7 mouse cellular contexts compared by ENCODE assay signal in the genomic region with DNA sequence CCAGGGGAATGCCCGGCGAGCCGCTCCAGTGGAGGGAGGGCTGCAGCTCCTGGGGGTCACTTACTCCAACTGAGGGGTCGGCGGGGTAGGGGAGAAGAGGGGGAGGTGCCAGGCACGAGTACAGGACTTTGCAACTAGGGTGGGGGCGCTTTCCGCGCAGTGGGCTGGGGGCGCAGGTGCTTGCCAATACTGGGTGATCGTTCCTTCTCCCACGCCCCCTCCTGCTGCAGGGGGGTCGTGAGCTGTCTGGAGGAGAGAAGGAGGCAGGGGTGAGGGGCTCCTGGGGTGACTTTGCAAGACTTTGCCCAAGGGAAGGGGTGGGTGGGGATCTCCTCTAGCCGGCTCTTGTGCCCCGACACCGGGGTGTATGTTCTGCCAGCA. TPM values are rescaled to one million over a fixed set of nuclear protein-coding genes. Genes with fewer than 3 reads are reported as not detected.
A peak's percentile ranks its signal among the peaks of the same experiment; 100 is the strongest.
DNase-seq lines count a peak whose midpoint lies in the region; ATAC-seq and TF ChIP-seq lines count a peak whose summit lies in the region.

No protein-coding gene starts in this region.

- no peak for DNase-seq in neural tube, embryonic 11.5 days (ENCODE audit: low spot score)
- no peak for DNase-seq in neural tube, embryonic 10.5 days (ENCODE audit: extremely low spot score, low spot score)
- no peak for DNase-seq in forebrain, postnatal 0 days
- no peak for DNase-seq in liver, embryonic 14.5 days (ENCODE audit: low read depth in 3 of 3, low spot score in 3 of 3)
- DNase-seq in left cerebral cortex, postnatal 25 days (ENCODE audit: low spot score in 2 of 2), result no peak
- DNase-seq in T-cell, adult 2 months (ENCODE audit: low spot score), result no peak

- H3K36me3 ChIP-seq in neural tube, embryonic 11.5 days (ENCODE audit: control insufficient read depth, insufficient read depth, low read length), result no peaks in the 10 kb centered on the region
- no peaks in the 10 kb centered on the region for H3K36me3 ChIP-seq in forebrain, postnatal 0 days (ENCODE audit: insufficient read depth)
- no peaks in the 10 kb centered on the region for H3K36me3 ChIP-seq in liver, embryonic 14.5 days (replicated peaks; ENCODE audit: control insufficient read depth, insufficient read depth, low read depth)

- H3K4me1 ChIP-seq in neural tube, embryonic 11.5 days (ENCODE audit: control insufficient read depth, insufficient read depth, low read length), result peaks cover 27% of the 10 kb centered on the region
- peaks cover 8% of the 10 kb centered on the region; the same call in 1 of the 2 replicates for H3K4me1 ChIP-seq in forebrain, postnatal 0 days (ENCODE audit: insufficient read depth)
- H3K4me1 ChIP-seq in liver, embryonic 14.5 days (replicated peaks; ENCODE audit: control insufficient read depth in 2 of 2, insufficient read depth in 2 of 2, low read length in 1 of 2), result no peaks in the 10 kb centered on the region

- no peaks in the 10 kb centered on the region for H3K9me3 ChIP-seq in neural tube, embryonic 11.5 days (ENCODE audit: control insufficient read depth, low read length)
- H3K9me3 ChIP-seq in forebrain, postnatal 0 days (ENCODE audit: low read length), result no peaks in the 10 kb centered on the region
- no peaks in the 10 kb centered on the region for H3K9me3 ChIP-seq in liver, embryonic 14.5 days (ENCODE audit: control insufficient read depth, low read length)

- TF ChIP-seq CTCF in forebrain, postnatal 0 days (IDR thresholded peaks at IDR 0.05; ENCODE audit: low read depth), result no peak
- TF ChIP-seq CTCF in liver, embryonic 14.5 days (IDR thresholded peaks at IDR 0.05; ENCODE audit: low read depth), result no peak

- peak; percentile 2; the same call in 1 of the 2 replicates for ATAC-seq in neural tube, embryonic 11.5 days (ENCODE audit: insufficient read depth, low FRiP score, low TSS enrichment)
- no peak for ATAC-seq in forebrain, postnatal 0 days
- no peak for ATAC-seq in liver, embryonic 14.5 days (ENCODE audit: insufficient read depth)
- no peak for ATAC-seq in inflammation-experienced regulatory T-cells, adult 6 months

- peak overlapping the region; percentile 61 for H3K4me3 ChIP-seq in neural tube, embryonic 11.5 days (ENCODE audit: low read depth, low read length)
- peak overlapping the region; percentile 48 for H3K4me3 ChIP-seq in forebrain, postnatal 0 days (ENCODE audit: low read depth, low read length)
- peak overlapping the region; percentile 8 to 30; a peak in 2 of 4 replicates for H3K4me3 ChIP-seq in liver, embryonic 14.5 days (ENCODE audit: insufficient read depth in 1 of 2, low read depth in 2 of 2, low read length in 2 of 2)

- H3K9ac ChIP-seq in neural tube, embryonic 11.5 days (ENCODE audit: low read length), result peak overlapping the region; percentile 61
- peak overlapping the region; percentile 25; the same call in 1 of the 2 replicates for H3K9ac ChIP-seq in forebrain, postnatal 0 days
- no peak overlapping the region for H3K9ac ChIP-seq in liver, embryonic 14.5 days (replicated peaks)

- no peak for TF ChIP-seq EP300 in liver, embryonic 14.5 days (IDR thresholded peaks at IDR 0.05; ENCODE audit: low read depth)

- intact Hi-C loops in left cerebral cortex, postnatal 25 days (cut with DNase I), result no loop called here

- H3K27me3 ChIP-seq in neural tube, embryonic 11.5 days (ENCODE audit: control insufficient read depth, insufficient read depth, low read length), result peaks cover 70% of the 10 kb centered on the region
- peaks cover 70% of the 10 kb centered on the region for H3K27me3 ChIP-seq in forebrain, postnatal 0 days (ENCODE audit: insufficient read depth, low read length)
- H3K27me3 ChIP-seq in liver, embryonic 14.5 days (ENCODE audit: control insufficient read depth, insufficient read depth, low read length), result peaks cover 82% of the 10 kb centered on the region

- peak overlapping the region; percentile 94 for H3K4me2 ChIP-seq in neural tube, embryonic 11.5 days (ENCODE audit: low read depth)
- peak overlapping the region; percentile 99 for H3K4me2 ChIP-seq in forebrain, postnatal 0 days (ENCODE audit: low read depth)
- H3K4me2 ChIP-seq in liver, embryonic 14.5 days (ENCODE audit: low read depth), result peak overlapping the region; percentile 54

- H3K27ac ChIP-seq in neural tube, embryonic 11.5 days (ENCODE audit: low read depth, low read length), result peak overlapping the region; percentile 29; the same call in 1 of the 2 replicates
- no peak overlapping the region for H3K27ac ChIP-seq in forebrain, postnatal 0 days (ENCODE audit: low read depth, low read length)
- H3K27ac ChIP-seq in liver, embryonic 14.5 days, result no peak overlapping the region

- WGBS in neural tube, embryonic 11.5 days, result 3% methylated on average over 16 of the region's 16 CpGs
- 0% methylated on average over 14 of the region's 16 CpGs for WGBS in forebrain, postnatal 0 days
- 4% methylated on average over 16 of the region's 16 CpGs for WGBS in liver, embryonic 14.5 days (ENCODE audit: insufficient replicate concordance)

RNA-seq across cellular contexts. Expression of gene Casz1, which starts 0.5 kb away (rescaled TPM):
- polyA plus RNA-seq in neural tube, embryonic 11.5 days (2014; fragmentation: Nextera tagmentation; extraction: Ambion mirVana), result 4.9 and 7.3 TPM in 2 replicates
- total RNA-seq in forebrain, postnatal 0 days (2014; rRNA removed), result 1.2 and 3.1 TPM in 2 replicates
- polyA plus RNA-seq in forebrain, postnatal 0 days (2015; fragmentation: Nextera tagmentation; extraction: Ambion mirVana), result 0.65 and 1.1 TPM in 2 replicates
- polyA plus RNA-seq in liver, embryonic 14.5 days (2012; rRNA removed), result 0.39 and 0.43 TPM in 2 replicates
- 0.29 and 0.32 TPM in 2 replicates for polyA plus RNA-seq in liver, embryonic 14.5 days (2014; fragmentation: Nextera tagmentation; extraction: Ambion mirVana)
- polyA plus RNA-seq in inflammation-experienced regulatory T-cells, adult 6 months (2017; shearing (Covaris generic)), result 1 to 10 TPM in 1 of 3 experiments, under 1 TPM in 2; 0.58 to 1.8 (median 0.80) TPM
- 1 to 10 TPM in 1 of 2 experiments, under 1 TPM in 1; 0.94 to 1.8 TPM for total RNA-seq in left cerebral cortex, postnatal 25 days (2021)
